8 mouse cellular contexts compared by ENCODE assay signal in the genomic region with DNA sequence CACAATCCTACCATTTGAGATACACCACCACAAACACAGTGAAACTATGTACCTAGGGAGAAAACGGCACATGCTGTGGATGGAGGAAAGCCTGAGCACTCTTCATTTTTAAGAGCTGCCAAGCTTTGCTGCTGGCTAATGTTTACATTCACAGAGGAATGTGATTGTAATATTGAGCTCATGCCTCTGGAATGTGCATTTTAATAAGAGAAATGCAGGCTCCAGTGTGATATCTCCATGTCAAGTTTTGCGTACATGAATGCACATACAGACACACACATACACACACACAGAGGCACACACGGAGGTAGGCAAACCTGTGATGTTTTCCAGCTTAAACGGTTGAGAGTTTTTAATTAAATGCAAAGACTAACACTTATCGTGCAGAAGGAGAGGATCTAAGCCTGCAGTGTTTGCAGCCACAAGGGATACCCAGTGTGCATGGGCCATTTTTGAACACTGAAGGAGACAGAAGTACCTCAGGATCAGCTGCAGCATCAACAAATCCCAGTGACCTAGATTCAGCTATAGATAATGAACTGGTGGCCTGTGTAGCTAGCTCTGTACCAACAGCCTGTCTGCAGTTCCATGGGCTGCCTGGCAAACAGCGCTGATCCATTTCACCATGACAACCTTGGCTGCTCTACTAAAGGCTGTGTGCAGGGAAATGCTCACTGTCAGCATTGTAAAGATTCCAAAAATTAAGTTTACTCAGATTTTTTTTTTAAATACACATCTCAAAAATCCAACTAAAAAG.
DNase-seq lines count a peak whose midpoint lies in the region; ATAC-seq lines count a peak whose summit lies in the region.

No protein-coding gene starts in this region.

- H3K9me3 ChIP-seq in forebrain, embryonic 12.5 days, result no peaks in the 10 kb centered on the region
- H3K9me3 ChIP-seq in neural tube, embryonic 15.5 days (replicated peaks), result no peaks in the 10 kb centered on the region

- 44% methylated on average over 6 of the region's 6 CpGs for WGBS in forebrain, embryonic 12.5 days
- 64% methylated on average over 6 of the region's 6 CpGs for whole genome bisulfite sequencing in neural tube, embryonic 15.5 days

- H3K36me3 ChIP-seq in forebrain, embryonic 12.5 days (replicated peaks), result no peaks in the 10 kb centered on the region
- H3K36me3 ChIP-seq in neural tube, embryonic 15.5 days, result no peaks in the 10 kb centered on the region

- H3K4me1 ChIP-seq in forebrain, embryonic 12.5 days, result peaks cover 16% of the 10 kb centered on the region; the same call in 1 of the 2 replicates
- peaks cover 6% of the 10 kb centered on the region; the same call in 1 of the 2 replicates for H3K4me1 ChIP-seq in neural tube, embryonic 15.5 days

- no peak overlapping the region for H3K9ac ChIP-seq in forebrain, embryonic 12.5 days
- H3K9ac ChIP-seq in neural tube, embryonic 15.5 days (replicated peaks), result no peak overlapping the region

- DNase-seq in embryo, embryonic 10 days (ENCODE audit: low spot score), result peak; percentile 20
- DNase-seq in embryo, embryonic 9.5 days (ENCODE audit: extremely low spot score), result no peak
- peak; percentile 72 for DNase-seq in NIH3T3 (ENCODE audit: low read depth)
- peak; percentile 50 to 57 for DNase-seq in layer of hippocampus, postnatal 10 days (ENCODE audit: low spot score in 2 of 2)
- no peak for DNase-seq in gastrocnemius, adult 18-20 months (ENCODE audit: low spot score)
- DNase-seq in spleen, postnatal 36 days (ENCODE audit: low spot score in 2 of 2), result no peak

- H3K4me2 ChIP-seq in forebrain, embryonic 12.5 days, result no peak overlapping the region
- no peak overlapping the region for H3K4me2 ChIP-seq in neural tube, embryonic 15.5 days

- no peak overlapping the region for H3K4me3 ChIP-seq in forebrain, embryonic 12.5 days (replicated peaks)
- H3K4me3 ChIP-seq in neural tube, embryonic 15.5 days (replicated peaks), result no peak overlapping the region

- ATAC-seq in forebrain, embryonic 12.5 days (ENCODE audit: low FRiP score), result peak; percentile 81
- peak; percentile 84; the same call in 1 of the 2 replicates for ATAC-seq in neural tube, embryonic 15.5 days (ENCODE audit: low FRiP score)

- H3K27me3 ChIP-seq in forebrain, embryonic 12.5 days, result no peaks in the 10 kb centered on the region
- no peaks in the 10 kb centered on the region for H3K27me3 ChIP-seq in neural tube, embryonic 15.5 days (replicated peaks)

- peak overlapping the region; percentile 51 for H3K27ac ChIP-seq in forebrain, embryonic 12.5 days
- H3K27ac ChIP-seq in neural tube, embryonic 15.5 days (replicated peaks), result peak overlapping the region; percentile 48

Comparison
In these comparisons a context has a peak if more than half of its experiments do, and no peak if none do; other contexts are left out.
1. DNase-seq: peak in embryo, embryonic 10 days (single experiment), NIH3T3 (single experiment) and layer of hippocampus, postnatal 10 days (2 of 2); none in embryo, embryonic 9.5 days (single experiment), gastrocnemius, adult 18-20 months (single experiment) and spleen, postnatal 36 days (0 of 2).